Comparison of ENCODE assay signal across 17 mouse cellular contexts in the genomic region with DNA sequence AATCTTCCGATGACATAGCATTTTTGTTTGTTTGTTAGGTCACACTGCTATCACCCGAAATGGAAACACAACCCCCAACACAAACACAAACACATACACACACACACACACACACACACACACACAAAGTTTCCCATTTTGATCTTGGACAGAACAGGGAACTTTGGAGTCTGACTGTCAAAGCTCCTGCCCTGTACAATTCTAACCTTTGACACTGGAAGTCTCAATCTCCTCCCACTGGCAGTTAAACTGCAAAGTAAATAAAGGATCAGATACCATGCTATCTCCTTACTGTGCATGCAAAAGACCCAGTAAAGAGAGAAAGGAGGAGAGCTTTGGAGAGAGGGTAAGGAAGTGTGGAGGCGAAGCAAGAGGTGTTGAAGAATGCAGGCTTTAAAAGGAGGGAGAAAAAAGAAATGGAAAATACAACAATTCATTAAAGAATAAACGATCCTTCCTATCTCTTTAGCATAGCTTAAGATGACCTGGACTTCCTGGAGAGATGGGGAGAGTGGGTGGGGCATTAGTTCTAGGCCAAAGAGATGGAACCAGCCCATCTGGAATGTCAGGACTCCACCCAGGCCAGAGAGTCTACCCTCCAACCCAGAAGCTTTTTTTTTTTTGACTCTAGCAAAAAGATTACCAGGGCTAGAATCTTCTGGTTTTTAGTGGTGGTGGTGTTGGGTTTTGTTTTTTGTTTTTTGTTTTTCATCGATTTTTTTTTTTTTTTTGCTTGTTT. TPM values are rescaled to one million over a fixed set of nuclear protein-coding genes. Genes with fewer than 3 reads are reported as not detected.
DNase-seq lines count a peak whose midpoint lies in the region; ATAC-seq and TF ChIP-seq lines count a peak whose summit lies in the region.
"Had no signal": no experiment of that assay in that cellular context is flagged by ENCODE, and none has a peak within 500 bp of the region (broad histone marks: within the 10 kb centered on the region; RNA-seq: fewer than 3 reads in every experiment).

No protein-coding gene starts in this region.

- no peaks in the 10 kb centered on the region for H3K27me3 ChIP-seq in lung, postnatal 0 days (replicated peaks; ENCODE audit: insufficient read depth, low read length)
- no peaks in the 10 kb centered on the region for H3K27me3 ChIP-seq in intestine, embryonic 16.5 days (replicated peaks; ENCODE audit: control insufficient read depth, insufficient read depth, low read length)
- H3K27me3 ChIP-seq in liver, embryonic 13.5 days, result no peaks in the 10 kb centered on the region
- H3K27me3 ChIP-seq in midbrain, embryonic 11.5 days (ENCODE audit: control insufficient read depth, insufficient read depth, low read length), result no peaks in the 10 kb centered on the region
- H3K27me3 ChIP-seq: embryonic facial prominence, embryonic 13.5 days; forebrain, embryonic 13.5 days; limb, embryonic 15.5 days; midbrain, embryonic 13.5 days; neural tube, embryonic 12.5 days had no signal

- ATAC-seq in lung, postnatal 0 days, result no peak
- ATAC-seq in intestine, embryonic 16.5 days, result peak; percentile 97
- ATAC-seq in liver, embryonic 13.5 days (ENCODE audit: low read depth), result peak; percentile 61
- no peak for ATAC-seq in frontal cortex, adult (ENCODE audit: low TSS enrichment)
- ATAC-seq in midbrain, embryonic 11.5 days (ENCODE audit: low FRiP score), result no peak

- no peak overlapping the region for H3K4me3 ChIP-seq in lung, postnatal 0 days (ENCODE audit: low read depth, low read length)
- H3K4me3 ChIP-seq in intestine, embryonic 16.5 days (ENCODE audit: low read length), result no peak overlapping the region
- no peak overlapping the region for H3K4me3 ChIP-seq in liver, embryonic 13.5 days (replicated peaks)
- no peak overlapping the region for H3K4me3 ChIP-seq in gastrocnemius, adult 2 months
- H3K4me3 ChIP-seq in midbrain, embryonic 11.5 days (ENCODE audit: low read depth, low read length), result no peak overlapping the region
- H3K4me3 ChIP-seq: embryonic facial prominence, embryonic 13.5 days; forebrain, embryonic 13.5 days; limb, embryonic 15.5 days; midbrain, embryonic 13.5 days; neural tube, embryonic 12.5 days had no signal

- DNase-seq in lung, postnatal 0 days (ENCODE audit: low spot score), result peak; percentile 18
- no peak for DNase-seq in lung, adult 18-20 months
- no peak for DNase-seq in liver, embryonic 13.5 days
- DNase-seq in yolk sac, embryonic 10.5 days (ENCODE audit: low spot score), result peak; percentile 77
- no peak for DNase-seq in gastrocnemius, adult 2 months
- no peak for DNase-seq in midbrain, embryonic 11.5 days (ENCODE audit: low spot score, missing footprints)
- DNase-seq: cerebellum, adult 9-11 months; gastrocnemius, postnatal 36 days; thymus, postnatal 4 days had no signal

- no peak for TF ChIP-seq CTCF in lung, postnatal 0 days (IDR thresholded peaks at IDR 0.05)
- TF ChIP-seq CTCF in gastrocnemius, adult 2 months (IDR thresholded peaks at IDR 0.05), result no peak

- no peak overlapping the region for H3K9ac ChIP-seq in lung, postnatal 0 days (replicated peaks; ENCODE audit: low read depth)
- H3K9ac ChIP-seq in intestine, embryonic 16.5 days (ENCODE audit: low read depth, low read length), result no peak overlapping the region
- H3K9ac ChIP-seq in liver, embryonic 13.5 days, result no peak overlapping the region
- H3K9ac ChIP-seq in midbrain, embryonic 11.5 days (ENCODE audit: low read length), result no peak overlapping the region
- H3K9ac ChIP-seq: embryonic facial prominence, embryonic 13.5 days; forebrain, embryonic 13.5 days; limb, embryonic 15.5 days; midbrain, embryonic 13.5 days; neural tube, embryonic 12.5 days had no signal

- TF ChIP-seq EP300 in lung, postnatal 0 days (IDR thresholded peaks at IDR 0.05), result no peak

- H3K9me3 ChIP-seq in lung, postnatal 0 days (ENCODE audit: low read length), result no peaks in the 10 kb centered on the region
- no peaks in the 10 kb centered on the region for H3K9me3 ChIP-seq in intestine, embryonic 16.5 days (ENCODE audit: control insufficient read depth, low read length)
- H3K9me3 ChIP-seq in liver, embryonic 13.5 days (replicated peaks), result no peaks in the 10 kb centered on the region
- H3K9me3 ChIP-seq in midbrain, embryonic 11.5 days (ENCODE audit: control insufficient read depth, low read length), result no peaks in the 10 kb centered on the region
- H3K9me3 ChIP-seq: embryonic facial prominence, embryonic 13.5 days; forebrain, embryonic 13.5 days; limb, embryonic 15.5 days; midbrain, embryonic 13.5 days; neural tube, embryonic 12.5 days had no signal

- intact Hi-C loops in gastrocnemius, adult 2 months (cut with DNase I), result loop anchor here (5.0 kb wide), 2 partner anchors 78 to 378 kb away; no protein-coding TSS in a partner anchor

- 27% methylated on average over 5 of the region's 5 CpGs for WGBS in lung, postnatal 0 days
- WGBS in intestine, embryonic 16.5 days, result 45% methylated on average over 5 of the region's 5 CpGs
- WGBS in liver, embryonic 13.5 days (ENCODE audit: insufficient replicate concordance), result 48% methylated on average over 5 of the region's 5 CpGs
- 58% methylated on average over 5 of the region's 5 CpGs for WGBS in midbrain, embryonic 11.5 days

- no peak overlapping the region for H3K4me2 ChIP-seq in lung, postnatal 0 days (replicated peaks; ENCODE audit: low read depth, low read length)
- 0 out of 2 replicates have a peak overlapping the region, but pooled peaks have one; percentile 7 for H3K4me2 ChIP-seq in intestine, embryonic 16.5 days (ENCODE audit: low read depth, low read length)
- no peak overlapping the region for H3K4me2 ChIP-seq in liver, embryonic 13.5 days
- no peak overlapping the region for H3K4me2 ChIP-seq in midbrain, embryonic 11.5 days
- H3K4me2 ChIP-seq: embryonic facial prominence, embryonic 13.5 days; forebrain, embryonic 13.5 days; limb, embryonic 15.5 days; midbrain, embryonic 13.5 days; neural tube, embryonic 12.5 days had no signal

- peak overlapping the region; percentile 45; the same call in 1 of the 2 replicates for H3K27ac ChIP-seq in lung, postnatal 0 days (ENCODE audit: low read length)
- peak overlapping the region; percentile 65 for H3K27ac ChIP-seq in intestine, embryonic 16.5 days (ENCODE audit: low read length)
- no peak overlapping the region for H3K27ac ChIP-seq in liver, embryonic 13.5 days
- no peak overlapping the region for H3K27ac ChIP-seq in gastrocnemius, adult 2 months
- no peak overlapping the region for H3K27ac ChIP-seq in midbrain, embryonic 11.5 days (ENCODE audit: low read depth, low read length)
- H3K27ac ChIP-seq: embryonic facial prominence, embryonic 13.5 days; forebrain, embryonic 13.5 days; hindbrain, postnatal 0 days; midbrain, embryonic 13.5 days; neural tube, embryonic 12.5 days had no signal

- no peaks in the 10 kb centered on the region for H3K36me3 ChIP-seq in lung, postnatal 0 days (ENCODE audit: insufficient read depth, low read length)
- H3K36me3 ChIP-seq in intestine, embryonic 16.5 days (ENCODE audit: control insufficient read depth, insufficient read depth, low read length), result no peaks in the 10 kb centered on the region
- H3K36me3 ChIP-seq in liver, embryonic 13.5 days, result no peaks in the 10 kb centered on the region
- H3K36me3 ChIP-seq in midbrain, embryonic 11.5 days (ENCODE audit: control insufficient read depth, insufficient read depth, low read length), result no peaks in the 10 kb centered on the region
- H3K36me3 ChIP-seq: embryonic facial prominence, embryonic 13.5 days; limb, embryonic 15.5 days; midbrain, embryonic 13.5 days; neural tube, embryonic 12.5 days had no signal

- H3K4me1 ChIP-seq in lung, postnatal 0 days (ENCODE audit: insufficient read depth, low read depth, low read length), result no peaks in the 10 kb centered on the region
- peaks cover 12% of the 10 kb centered on the region for H3K4me1 ChIP-seq in intestine, embryonic 16.5 days (ENCODE audit: control insufficient read depth, insufficient read depth, low read length)
- H3K4me1 ChIP-seq in liver, embryonic 13.5 days (replicated peaks), result peaks cover 4% of the 10 kb centered on the region
- no peaks in the 10 kb centered on the region for H3K4me1 ChIP-seq in midbrain, embryonic 11.5 days (ENCODE audit: control insufficient read depth, insufficient read depth, low read length)
- H3K4me1 ChIP-seq: embryonic facial prominence, embryonic 13.5 days; forebrain, embryonic 13.5 days; midbrain, embryonic 13.5 days; neural tube, embryonic 12.5 days had no signal

RNA-seq across cellular contexts. Expression of a gene that starts 36.2 kb away (rescaled TPM):
- polyA plus RNA-seq in lung, postnatal 0 days (2015; fragmentation: Nextera tagmentation; extraction: Ambion mirVana), result 48.0 and 48.3 TPM in 2 replicates
- polyA plus RNA-seq in intestine, embryonic 16.5 days (2015; fragmentation: Nextera tagmentation; extraction: Ambion mirVana), result 19.5 and 22.4 TPM in 2 replicates
- polyA plus RNA-seq in liver, embryonic 13.5 days (2015; fragmentation: Nextera tagmentation; extraction: Ambion mirVana), result 3.0 and 3.6 TPM in 2 replicates
- total RNA-seq in gastrocnemius, adult 2 months (2021), result 1 to 10 TPM in 1 of 2 experiments, under 1 TPM in 1; 0.97 to 1.3 TPM
- polyA plus RNA-seq in midbrain, embryonic 11.5 days (2014; fragmentation: Nextera tagmentation; extraction: Ambion mirVana), result 4.3 and 4.6 TPM in 2 replicates

RNA-seq across cellular contexts. Expression of a gene that starts 40.4 kb away (rescaled TPM):
- not detected in 2 replicates for polyA plus RNA-seq in lung, postnatal 0 days (2015; fragmentation: Nextera tagmentation; extraction: Ambion mirVana)
- not detected in 2 replicates for polyA plus RNA-seq in intestine, embryonic 16.5 days (2015; fragmentation: Nextera tagmentation; extraction: Ambion mirVana)
- polyA plus RNA-seq in liver, embryonic 13.5 days (2015; fragmentation: Nextera tagmentation; extraction: Ambion mirVana), result not detected in 2 replicates
- total RNA-seq in gastrocnemius, adult 2 months (2021), result not detected
- polyA plus RNA-seq in midbrain, embryonic 11.5 days (2014; fragmentation: Nextera tagmentation; extraction: Ambion mirVana), result 0.14 and 0.18 TPM in 2 replicates
- total RNA-seq: gastrocnemius, postnatal 36 days had no signal
- polyA plus RNA-seq: neural tube, embryonic 12.5 days had no signal

Comparison
In these comparisons a context has a peak if more than half of its experiments do, and no peak if none do; other contexts are left out.
1. DNase-seq: peak in lung, postnatal 0 days (single experiment) and yolk sac, embryonic 10.5 days (single experiment); none in lung, adult 18-20 months (0 of 2), liver, embryonic 13.5 days (single experiment), gastrocnemius, adult 2 months (single experiment) and midbrain, embryonic 11.5 days (single experiment).
2. ATAC-seq: peak in intestine, embryonic 16.5 days (single experiment) and liver, embryonic 13.5 days (single experiment); none in lung, postnatal 0 days (single experiment), frontal cortex, adult (single experiment) and midbrain, embryonic 11.5 days (single experiment).
3. H3K27ac ChIP-seq: peak in lung, postnatal 0 days (single experiment) and intestine, embryonic 16.5 days (single experiment); none in liver, embryonic 13.5 days (single experiment), gastrocnemius, adult 2 months (single experiment) and midbrain, embryonic 11.5 days (single experiment).